Mouse (Mus musculus) liver, embryonic 16.5 days (tissue): Measurements from ENCODE around the gene Mef2d. TPM values are rescaled to one million over a fixed set of nuclear protein-coding genes. Genes with fewer than 3 reads are reported as not detected.

Experiments used
- ATAC-seq: fragments of 200-750 bp; cut with Nextera tagmentation; 2 replicates; pipeline ENCODE4 v1.8.0; 2017; ENCODE audit warnings: low read depth, mild to moderate bottlenecking, moderate number of reproducible peaks, moderate library complexity
- H3K27ac ChIP-seq: fragments of 300-500 bp; sonication (generic); 2 replicates; pipeline ENCODE4 v1.5.1; 2014; ENCODE audit warnings: mild to moderate bottlenecking, low read length
- H3K27me3 ChIP-seq: fragments of 300-500 bp; sonication (generic); 2 replicates; pipeline ENCODE4 v1.6.1; 2014; ENCODE audit warnings: low read depth, low read length, mixed read lengths; ENCODE audit not compliant: control insufficient read depth, insufficient read depth
- H3K36me3 ChIP-seq: fragments of 300-500 bp; sonication (generic); 2 replicates; pipeline ENCODE4 v1.6.1; 2014; ENCODE audit warnings: mild to moderate bottlenecking; ENCODE audit not compliant: control insufficient read depth, insufficient read depth
- H3K4me1 ChIP-seq: fragments of 300-500 bp; sonication (generic); 2 replicates; pipeline ENCODE4 v1.6.1; 2014; ENCODE audit warnings: low read depth, low read length, mixed read lengths; ENCODE audit not compliant: control insufficient read depth
- H3K4me2 ChIP-seq: fragments of 300-500 bp; sonication (generic); 2 replicates; pipeline ENCODE4 v1.6.1; 2014; ENCODE audit warnings: low read depth, low read length, mixed read lengths
- H3K4me3 ChIP-seq: fragments of 300-500 bp; sonication (generic); 2 replicates; pipeline ENCODE4 v1.5.1; 2014; ENCODE audit warnings: low read depth, mild to moderate bottlenecking, low read length
- H3K9ac ChIP-seq: fragments of 300-500 bp; sonication (generic); 2 replicates; pipeline ENCODE4 v1.6.1; 2014; ENCODE audit warnings: low read depth, low read length
- H3K9me3 ChIP-seq: fragments of 300-500 bp; sonication (generic); replicated peaks from 2 replicates; pipeline ENCODE4 v1.6.1; 2016; ENCODE audit warnings: low read length; ENCODE audit not compliant: control insufficient read depth
- WGBS: fragments of 180-500 bp; shearing (Covaris S2); extraction: QIAGEN DNeasy Blood & Tissue Kit; methylation state at CpG from one replicate; pipeline ENCODE4 v1.1.7; 2014; ENCODE audit not compliant: insufficient replicate concordance; 5-methylcytosine and 5-hydroxymethylcytosine counted together
- polyA plus RNA-seq: library from polyadenylated mRNA; unstranded; fragments of >200 nt; fragmentation: Nextera tagmentation; extraction: Ambion mirVana; gene quantifications from 2 replicates; pipeline ENCODE4 v1.2.1, GENCODE M21; 2015

Mef2d gene
- polyA plus RNA-seq, 1 experiment from 2014 or later: 7.9 TPM

- no peak for ATAC-seq
- Histone ChIP-seq H3K4me3 (no peak overlapping the region), H3K27me3 (peaks cover 100% of the 10 kb centered on the region), H3K27ac (no peak overlapping the region), H3K36me3 (no peaks in the 10 kb centered on the region), H3K4me2 (no peak overlapping the region), H3K9me3 (no peaks in the 10 kb centered on the region), H3K4me1 (peaks cover 2% of the 10 kb centered on the region), H3K9ac (no peak overlapping the region)
- WGBS: 7% methylated on average over 8 of the region's 8 CpGs
Measured at GRCm38 (mm10) chr3:88205563-88206491, 63.7 kb downstream of the Mef2d start.

- Histone ChIP-seq H3K9ac (no peak overlapping the region), H3K9me3 (no peaks in the 10 kb centered on the region), H3K27ac (no peak overlapping the region), H3K4me3 (no peak overlapping the region), H3K4me2 (no peak overlapping the region), H3K4me1 (no peaks in the 10 kb centered on the region), H3K27me3 (peaks cover 100% of the 10 kb centered on the region), H3K36me3 (no peaks in the 10 kb centered on the region)
- 5% methylated on average over 3 of the region's 3 CpGs for WGBS
- no peak for ATAC-seq
Measured at GRCm38 (mm10) chr3:88206500-88206899, 64.3 kb downstream of the Mef2d start.

GRCm38 (mm10) chr3:88206901-88207371 lies 64.8 kb downstream of the Mef2d start:
- Histone ChIP-seq H3K9ac (no peak overlapping the region), H3K27ac (no peak overlapping the region), H3K36me3 (no peaks in the 10 kb centered on the region), H3K4me1 (no peaks in the 10 kb centered on the region), H3K27me3 (peaks cover 100% of the 10 kb centered on the region), H3K9me3 (no peaks in the 10 kb centered on the region), H3K4me2 (no peak overlapping the region), H3K4me3 (no peak overlapping the region)
- no peak for ATAC-seq
- whole genome bisulfite sequencing: 3% methylated on average over 14 of the region's 14 CpGs

- Histone ChIP-seq H3K27ac (no peak overlapping the region), H3K9me3 (no peaks in the 10 kb centered on the region), H3K4me1 (no peaks in the 10 kb centered on the region), H3K4me3 (no peak overlapping the region), H3K27me3 (peaks cover 100% of the 10 kb centered on the region), H3K4me2 (no peak overlapping the region), H3K9ac (no peak overlapping the region), H3K36me3 (no peaks in the 10 kb centered on the region)
- no peak for ATAC-seq
- WGBS: 4% methylated on average over 15 of the region's 15 CpGs
Measured at GRCm38 (mm10) chr3:88207451-88208100, 65.4 kb downstream of the Mef2d start.

GRCm38 (mm10) chr3:88208226-88208720 lies 66.1 kb downstream of the Mef2d start:
- no peaks in the 10 kb centered on the region for H3K4me1 ChIP-seq
- H3K4me2 ChIP-seq: no peak overlapping the region
- H3K27ac ChIP-seq: no peak overlapping the region
- ATAC-seq: no peak
- H3K36me3 ChIP-seq: no peaks in the 10 kb centered on the region
- no peak overlapping the region for H3K9ac ChIP-seq
- no peaks in the 10 kb centered on the region for H3K9me3 ChIP-seq
- H3K4me3 ChIP-seq: no peak overlapping the region
- H3K27me3 ChIP-seq: peaks cover 98% of the 10 kb centered on the region
- 11% methylated on average over 3 of the region's 3 CpGs for WGBS

- Histone ChIP-seq H3K4me2 (no peak overlapping the region), H3K4me3 (no peak overlapping the region), H3K36me3 (no peaks in the 10 kb centered on the region), H3K27ac (no peak overlapping the region), H3K4me1 (no peaks in the 10 kb centered on the region), H3K27me3 (peaks cover 98% of the 10 kb centered on the region), H3K9ac (no peak overlapping the region), H3K9me3 (no peaks in the 10 kb centered on the region)
- under 1% methylated on average over 6 of the region's 6 CpGs for WGBS
- ATAC-seq: no peak
Measured at GRCm38 (mm10) chr3:88209306-88209705, 67.1 kb downstream of the Mef2d start.

- Histone ChIP-seq H3K4me3 (no peak overlapping the region), H3K36me3 (no peaks in the 10 kb centered on the region), H3K27me3 (peaks cover 98% of the 10 kb centered on the region), H3K27ac (no peak overlapping the region), H3K4me1 (no peaks in the 10 kb centered on the region; the same call in 1 of the 2 replicates), H3K9ac (no peak overlapping the region), H3K4me2 (no peak overlapping the region), H3K9me3 (no peaks in the 10 kb centered on the region)
- WGBS: 15% methylated on average over 2 of the region's 2 CpGs
- no peak for ATAC-seq
Measured at GRCm38 (mm10) chr3:88210121-88210520, 67.9 kb downstream of the Mef2d start.

GRCm38 (mm10) chr3:88210918-88211317 lies 68.7 kb downstream of the Mef2d start:
- Histone ChIP-seq H3K27me3 (peaks cover 98% of the 10 kb centered on the region), H3K9me3 (no peaks in the 10 kb centered on the region), H3K36me3 (no peaks in the 10 kb centered on the region), H3K4me3 (no peak overlapping the region), H3K4me1 (peaks cover 4% of the 10 kb centered on the region; the same call in 1 of the 2 replicates), H3K9ac (no peak overlapping the region), H3K4me2 (no peak overlapping the region), H3K27ac (no peak overlapping the region)
- WGBS: 6% methylated on average over 2 of the region's 2 CpGs
- ATAC-seq: no peak

GRCm38 (mm10) chr3:88212356-88212755 lies 70.2 kb downstream of the Mef2d start:
- Histone ChIP-seq H3K4me2 (no peak overlapping the region), H3K27me3 (peaks cover 98% of the 10 kb centered on the region), H3K4me3 (no peak overlapping the region), H3K36me3 (no peaks in the 10 kb centered on the region), H3K27ac (no peak overlapping the region), H3K9ac (no peak overlapping the region), H3K9me3 (no peaks in the 10 kb centered on the region), H3K4me1 (peaks cover 4% of the 10 kb centered on the region; the same call in 1 of the 2 replicates)
- WGBS: 12% methylated on average over 1 of the region's 1 CpGs
- ATAC-seq: no peak
